In the genomic region with DNA sequence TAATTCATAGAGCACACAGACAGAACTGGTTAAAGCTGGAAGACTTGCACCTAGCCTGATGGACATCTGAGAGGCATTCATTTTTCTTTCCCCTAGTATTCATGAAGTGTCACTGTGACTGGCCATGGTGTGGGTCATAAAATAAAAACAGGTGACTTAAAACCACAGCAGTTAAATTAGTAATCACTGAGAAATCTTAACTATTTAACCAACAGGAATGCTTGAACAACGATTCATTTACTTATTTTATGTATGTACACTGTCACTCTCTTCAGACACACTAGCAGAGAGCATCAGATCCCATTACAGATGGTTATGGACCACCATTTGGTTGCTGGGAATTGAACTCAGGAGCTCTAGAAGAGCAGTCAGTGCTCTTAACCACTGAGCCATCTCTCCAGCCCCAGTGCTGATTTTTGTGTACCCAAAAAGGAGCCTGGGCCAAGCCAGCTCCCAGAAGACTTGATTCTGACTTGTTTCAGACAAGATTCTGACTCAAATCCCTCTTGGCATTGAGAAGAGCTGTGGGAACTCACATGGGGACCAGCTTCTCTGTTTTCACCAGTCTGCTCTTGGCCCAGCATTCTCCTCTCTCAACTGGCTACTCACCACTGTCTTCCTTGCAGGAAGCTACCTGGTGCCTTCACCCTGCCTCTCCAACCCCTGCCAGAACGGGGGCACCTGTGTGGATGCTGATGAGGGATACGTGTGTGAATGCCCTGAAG, we compare ENCODE assay signal across 23 mouse cellular contexts. TPM values are rescaled to one million over a fixed set of nuclear protein-coding genes. Genes with fewer than 3 reads are reported as not detected.
DNase-seq lines count a peak whose midpoint lies in the region; ATAC-seq and TF ChIP-seq lines count a peak whose summit lies in the region.
"Had no signal": no experiment of that assay in that cellular context is flagged by ENCODE, and none has a peak within 500 bp of the region (broad histone marks: within the 10 kb centered on the region; RNA-seq: fewer than 3 reads in every experiment).

No protein-coding gene starts in this region.

- in situ Hi-C loops in Patski (cut with MboI; ENCODE audit: low pct_unique_long_range_greater_than_20kb), result no loop called here

- CTCF ChIA-PET in Patski (lab: Charles Lee), result interaction anchor here (1.0 kb wide), 1 partner anchor 97 kb away, joined by 3 read pairs; no protein-coding TSS in a partner anchor

- no peak for TF ChIP-seq CTCF in Patski (IDR thresholded peaks at IDR 0.05)

- H3K27me3 ChIP-seq in Patski, result no peaks in the 10 kb centered on the region
- H3K27me3 ChIP-seq: embryonic facial prominence, embryonic 13.5 days; embryonic facial prominence, embryonic 15.5 days; forebrain, embryonic 13.5 days; forebrain, embryonic 15.5 days had no signal

- ATAC-seq in Patski, result peak; percentile 45
- ATAC-seq: CD4-positive, CD25-positive, alpha-beta regulatory T cell, adult 4 months; forebrain, embryonic 13.5 days; forebrain, embryonic 15.5 days; forebrain, postnatal 0 days had no signal

- POLR2A ChIA-PET in Patski (lab: Charles Lee), result interaction anchor here (1.4 kb wide), 1 partner anchor 31 kb away, joined by 4 read pairs; no protein-coding TSS in a partner anchor

- DNase-seq in 3134 (ENCODE audit: extremely low read depth, insufficient read length, low spot score) (peak; percentile 76), 3T3-L1 (ENCODE audit: low read depth, low spot score) (peak; percentile 69), Patski (ENCODE audit: low read depth, low spot score) (no peak)
- no peak for DNase-seq in spleen, postnatal 36 days (ENCODE audit: low spot score in 2 of 2)
- DNase-seq in urinary bladder, postnatal 36 days (ENCODE audit: low spot score in 2 of 2), result no peak
- DNase-seq in thymus, postnatal 4 days, result no peak
- DNase-seq: adrenal gland, adult 2 months; adrenal gland, postnatal 10 days; adrenal gland, postnatal 25 days; cerebellum, adult 11 months; cerebellum, adult 18-20 months; cerebellum, adult 8-10 months; cerebellum, adult 9-11 months; cerebellum, postnatal 14 days; cerebellum, postnatal 36 days; embryo, embryonic 11 days; forebrain, postnatal 0 days had no signal

RNA-seq across cellular contexts. Expression of a gene that starts 35.0 kb away (rescaled TPM):
- 48.9 TPM for polyA plus RNA-seq in Patski (2021)
- polyA plus RNA-seq: G1E had no signal

RNA-seq across cellular contexts. Expression of a gene that starts 35.0 kb away (rescaled TPM):
- 34.8 TPM for polyA plus RNA-seq in Patski (2021)

Comparison
In these comparisons a context has a peak if more than half of its experiments do, and no peak if none do; other contexts are left out.
1. DNase-seq: peak in 3134 (single experiment) and 3T3-L1 (single experiment); none in Patski (single experiment), spleen, postnatal 36 days (0 of 2), urinary bladder, postnatal 36 days (0 of 2) and thymus, postnatal 4 days (single experiment).